In the genomic region with DNA sequence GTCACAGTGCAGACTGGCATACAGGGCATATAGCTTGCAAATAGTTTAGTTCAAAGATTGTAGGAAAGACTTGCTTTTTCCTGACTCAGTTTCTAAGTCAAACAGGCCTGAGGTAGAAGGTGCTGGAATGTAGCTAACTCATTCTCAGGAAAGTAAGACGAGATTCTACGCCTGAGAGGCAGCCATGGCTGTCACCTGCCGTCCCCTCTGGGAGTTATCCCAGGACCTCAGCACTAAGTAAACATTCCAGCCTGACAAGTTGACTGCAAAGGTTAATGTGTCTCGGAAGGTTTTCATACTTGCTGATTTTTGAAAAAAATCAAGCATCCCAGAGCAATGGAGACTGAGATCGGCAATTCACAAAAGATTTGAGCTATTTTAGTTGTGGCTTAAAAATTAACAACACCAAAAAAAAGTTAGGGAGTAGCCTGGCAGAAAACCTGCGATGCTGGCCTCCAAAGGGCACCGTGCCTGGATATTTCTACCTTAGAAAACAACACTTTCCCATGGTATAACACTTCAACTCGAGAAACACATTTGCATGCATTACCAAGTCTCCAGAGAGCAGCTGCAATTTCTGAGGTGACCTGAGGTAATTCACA, we compare ENCODE assay signal across 12 mouse cellular contexts. TPM values are rescaled to one million over a fixed set of nuclear protein-coding genes. Genes with fewer than 3 reads are reported as not detected.
DNase-seq lines count a peak whose midpoint lies in the region; TF ChIP-seq lines count a peak whose summit lies in the region.
"Had no signal": no experiment of that assay in that cellular context is flagged by ENCODE, and none has a peak within 500 bp of the region (broad histone marks: within the 10 kb centered on the region; RNA-seq: fewer than 3 reads in every experiment).

No protein-coding gene starts in this region.

- peak overlapping the region; percentile 52 for H3K27ac ChIP-seq in liver, adult 2 months (replicated peaks; ENCODE audit: insufficient read depth, low read depth, low read length)
- H3K27ac ChIP-seq in layer of hippocampus, adult 2 months, result no peak overlapping the region
- H3K27ac ChIP-seq: embryonic facial prominence, embryonic 12.5 days; midbrain, embryonic 12.5 days had no signal

- H3K4me3 ChIP-seq in liver, adult 2 months (ENCODE audit: insufficient read depth, low read depth, low read length), result no peak overlapping the region
- no peak overlapping the region for H3K4me3 ChIP-seq in layer of hippocampus, adult 2 months
- H3K4me3 ChIP-seq: embryonic facial prominence, embryonic 12.5 days; midbrain, embryonic 12.5 days had no signal

- H3K4me1 ChIP-seq in liver, adult 2 months (ENCODE audit: control insufficient read depth, insufficient read depth, low read length), result peaks cover 5% of the 10 kb centered on the region; the same call in 1 of the 2 replicates
- H3K4me1 ChIP-seq: embryonic facial prominence, embryonic 12.5 days had no signal

- H3K27me3 ChIP-seq in liver, adult 2 months (ENCODE audit: control insufficient read depth, insufficient read depth, low read length), result no peaks in the 10 kb centered on the region
- H3K27me3 ChIP-seq: embryonic facial prominence, embryonic 12.5 days; midbrain, embryonic 12.5 days had no signal

- DNase-seq in liver, adult 2 months (ENCODE audit: extremely low read depth, low read depth, low spot score), result peak; percentile 79
- DNase-seq in liver (no peak), adipocyte (ENCODE audit: low spot score) (peak; percentile 22)
- peak; percentile 77 for DNase-seq in kidney, adult 9 months
- DNase-seq in kidney, postnatal 4 days, result peak; percentile 19 to 57
- no peak for DNase-seq in layer of hippocampus, adult 2 months (ENCODE audit: low spot score in 2 of 2)
- no peak for DNase-seq in layer of hippocampus, adult 18-20 months (ENCODE audit: low spot score in 2 of 2)
- no peak for DNase-seq in retina, postnatal 1 day
- DNase-seq: cerebellum, postnatal 14 days; forebrain, postnatal 0 days had no signal

- no peaks in the 10 kb centered on the region for H3K36me3 ChIP-seq in liver, adult 2 months (ENCODE audit: control insufficient read depth, insufficient read depth, low read length)
- H3K36me3 ChIP-seq: embryonic facial prominence, embryonic 12.5 days; midbrain, embryonic 12.5 days had no signal

- 15% methylated on average over 8 of the region's 8 CpGs for WGBS in liver, adult 2 months

- H3K9ac ChIP-seq in liver, adult 2 months (ENCODE audit: low read depth, low read length), result no peak overlapping the region
- H3K9ac ChIP-seq: embryonic facial prominence, embryonic 12.5 days; forebrain, postnatal 0 days; midbrain, embryonic 12.5 days had no signal

- no peak for TF ChIP-seq POLR2A in liver, adult 2 months (IDR thresholded peaks at IDR 0.05; ENCODE audit: extremely low read depth, insufficient read depth, low read length)

- no peaks in the 10 kb centered on the region for H3K79me2 ChIP-seq in liver, adult 2 months (ENCODE audit: control insufficient read depth, insufficient read depth, low read length)

- no peak for TF ChIP-seq CTCF in liver, adult 2 months (IDR thresholded peaks at IDR 0.05; ENCODE audit: low read depth, low read length)
- no peak for TF ChIP-seq CTCF in layer of hippocampus, adult 2 months (conservative IDR thresholded peaks at IDR 0.05)

RNA-seq across cellular contexts. Expression of gene Lpgat1, which starts 54.6 kb away (rescaled TPM):
- total RNA-seq in liver, adult 2 months (2014; rRNA removed), result 71.2 and 82.1 TPM in 2 replicates
- 19.8 and 27.9 TPM in 2 replicates for polyA plus RNA-seq in liver, adult 2 months (2012; rRNA removed)
- 100 to 1,000 TPM; 128 to 129 TPM for total RNA-seq in layer of hippocampus, adult 2 months (2021)
- total RNA-seq in layer of hippocampus, adult 18-20 months (2021), result 100 to 1,000 TPM; 124 to 133 TPM

Comparison
In these comparisons a context has a peak if more than half of its experiments do, and no peak if none do; other contexts are left out.
1. DNase-seq: peak in liver, adult 2 months (single experiment), adipocyte (single experiment), kidney, adult 9 months (single experiment) and kidney, postnatal 4 days (2 of 2); none in liver (single experiment), layer of hippocampus, adult 2 months (0 of 2), layer of hippocampus, adult 18-20 months (0 of 2) and retina, postnatal 1 day (single experiment).